In genomic region chr3:107628551-107628950, GRCm38 (mm10) we compare ENCODE assay signal across 33 mouse cellular contexts. TPM values are rescaled to one million over a fixed set of nuclear protein-coding genes. Genes with fewer than 3 reads are reported as not detected.
DNase-seq lines count a peak whose midpoint lies in the region; ATAC-seq lines count a peak whose summit lies in the region.
"Had no signal": no experiment of that assay in that cellular context is flagged by ENCODE, and none has a peak within 500 bp of the region (broad histone marks: within the 10 kb centered on the region; RNA-seq: fewer than 3 reads in every experiment).

No protein-coding gene starts in this region.

- intact Hi-C loops in left cerebral cortex, postnatal 25 days (cut with DNase I): no loop called here
- intact Hi-C loops in left cerebral cortex, postnatal 4 days (cut with DNase I): loop anchor here (10.0 kb wide), 1 partner anchor 46 kb away; no protein-coding TSS in a partner anchor

- H3K27me3 ChIP-seq in forebrain, embryonic 11.5 days (ENCODE audit: control insufficient read depth, insufficient read depth, low read length): no peaks in the 10 kb centered on the region
- no peaks in the 10 kb centered on the region for H3K27me3 ChIP-seq in forebrain, embryonic 12.5 days
- no peaks in the 10 kb centered on the region for H3K27me3 ChIP-seq in hindbrain, embryonic 16.5 days (replicated peaks; ENCODE audit: control insufficient read depth, insufficient read depth, low read length)
- H3K27me3 ChIP-seq: embryonic facial prominence, embryonic 12.5 days; neural tube, embryonic 13.5 days had no signal

- H3K4me2 ChIP-seq in forebrain, embryonic 11.5 days (ENCODE audit: low read depth, low read length, severe bottlenecking): no peak overlapping the region
- no peak overlapping the region for H3K4me2 ChIP-seq in forebrain, embryonic 12.5 days
- H3K4me2 ChIP-seq in hindbrain, embryonic 16.5 days (ENCODE audit: low read length): no peak overlapping the region
- H3K4me2 ChIP-seq: embryonic facial prominence, embryonic 12.5 days; heart, embryonic 11.5 days; neural tube, embryonic 13.5 days had no signal

- peaks cover 14% of the 10 kb centered on the region for H3K36me3 ChIP-seq in forebrain, embryonic 11.5 days (ENCODE audit: control insufficient read depth, insufficient read depth, low read length)
- peaks cover 56% of the 10 kb centered on the region for H3K36me3 ChIP-seq in forebrain, embryonic 12.5 days (replicated peaks)
- peaks cover 37% of the 10 kb centered on the region for H3K36me3 ChIP-seq in hindbrain, embryonic 16.5 days (ENCODE audit: control insufficient read depth, insufficient read depth, low read length)

- H3K4me3 ChIP-seq in forebrain, embryonic 11.5 days (ENCODE audit: low read depth, low read length): no peak overlapping the region
- no peak overlapping the region for H3K4me3 ChIP-seq in forebrain, embryonic 12.5 days (replicated peaks)
- H3K4me3 ChIP-seq in hindbrain, embryonic 16.5 days (ENCODE audit: low read length): no peak overlapping the region
- H3K4me3 ChIP-seq: embryonic facial prominence, embryonic 12.5 days; myocyte; neural tube, embryonic 13.5 days had no signal

- no peak overlapping the region for H3K9ac ChIP-seq in forebrain, embryonic 11.5 days (ENCODE audit: low read length)
- no peak overlapping the region for H3K9ac ChIP-seq in forebrain, embryonic 12.5 days
- H3K9ac ChIP-seq in hindbrain, embryonic 16.5 days (ENCODE audit: low read depth, low read length): no peak overlapping the region
- H3K9ac ChIP-seq: embryonic facial prominence, embryonic 12.5 days; neural tube, embryonic 13.5 days had no signal

- no peak overlapping the region for H3K27ac ChIP-seq in forebrain, embryonic 11.5 days (ENCODE audit: low read depth, low read length)
- no peak overlapping the region for H3K27ac ChIP-seq in forebrain, embryonic 12.5 days
- H3K27ac ChIP-seq in hindbrain, embryonic 16.5 days (ENCODE audit: low read depth, low read length): no peak overlapping the region
- H3K27ac ChIP-seq: embryonic facial prominence, embryonic 12.5 days; kidney, postnatal 0 days; neural tube, embryonic 13.5 days had no signal

- DNase-seq in forebrain, embryonic 11.5 days (ENCODE audit: low spot score): peak; percentile 33
- peak; percentile 27 to 70 for DNase-seq in left cerebral cortex, postnatal 25 days (ENCODE audit: low spot score in 2 of 2)
- no peak for DNase-seq in left cerebral cortex, postnatal 4 days
- DNase-seq in urinary bladder, postnatal 4 days (ENCODE audit: low spot score in 2 of 2): peak; percentile 6 to 25
- no peak for DNase-seq in urinary bladder, postnatal 14 days (ENCODE audit: low spot score)
- DNase-seq in cerebellum, postnatal 36 days: no peak
- DNase-seq: adrenal gland, adult 8-10 months; cerebellum, postnatal 14 days; gastrocnemius, postnatal 25 days; lung, postnatal 4 days; thymus, adult 18-20 months; thymus, postnatal 36 days had no signal

- no peak for ATAC-seq in forebrain, embryonic 11.5 days (replicated peaks; ENCODE audit: low FRiP score)
- no peak for ATAC-seq in forebrain, embryonic 12.5 days (ENCODE audit: low FRiP score)
- ATAC-seq in hindbrain, embryonic 16.5 days: no peak
- ATAC-seq: activated CD4-positive, CD25-positive, alpha-beta regulatory T cell, adult 4 months; forebrain, embryonic 14.5 days; intestine, postnatal 0 days; midbrain, embryonic 16.5 days had no signal

- 94% methylated on average over 2 of the region's 2 CpGs for WGBS in forebrain, embryonic 11.5 days
- WGBS in forebrain, embryonic 12.5 days: 94% methylated on average over 2 of the region's 2 CpGs
- WGBS in hindbrain, embryonic 16.5 days: 95% methylated on average over 2 of the region's 2 CpGs

- no peaks in the 10 kb centered on the region for H3K4me1 ChIP-seq in forebrain, embryonic 11.5 days (replicated peaks; ENCODE audit: control insufficient read depth, insufficient read depth, low read length)
- H3K4me1 ChIP-seq in forebrain, embryonic 12.5 days: peaks cover 26% of the 10 kb centered on the region
- H3K4me1 ChIP-seq in hindbrain, embryonic 16.5 days (ENCODE audit: control insufficient read depth, insufficient read depth, low read depth, low read length): peaks cover 13% of the 10 kb centered on the region

- H3K9me3 ChIP-seq in forebrain, embryonic 11.5 days (ENCODE audit: control insufficient read depth, low read length): no peaks in the 10 kb centered on the region
- no peaks in the 10 kb centered on the region for H3K9me3 ChIP-seq in forebrain, embryonic 12.5 days
- no peaks in the 10 kb centered on the region for H3K9me3 ChIP-seq in hindbrain, embryonic 16.5 days (ENCODE audit: control insufficient read depth, low read length)
- H3K9me3 ChIP-seq: embryonic facial prominence, embryonic 12.5 days; neural tube, embryonic 13.5 days had no signal

RNA-seq across cellular contexts. Expression of gene Gm10961, which starts 2.6 kb away (rescaled TPM):
- polyA plus RNA-seq in forebrain, embryonic 11.5 days (2014; fragmentation: Nextera tagmentation; extraction: Ambion mirVana): not detected in 2 replicates
- not detected in 2 replicates for polyA plus RNA-seq in forebrain, embryonic 12.5 days (2016; fragmentation: Nextera tagmentation; extraction: Ambion mirVana)
- not detected for total RNA-seq in left cerebral cortex, postnatal 25 days (2021)
- total RNA-seq in left cerebral cortex, postnatal 4 days (2021): not detected
- polyA plus RNA-seq in hindbrain, embryonic 16.5 days (2015; fragmentation: Nextera tagmentation; extraction: Ambion mirVana): not detected in 2 replicates
- total RNA-seq: adrenal gland, adult 8-10 months; gastrocnemius, postnatal 25 days; hematopoietic stem cell, adult 5-6 weeks; layer of hippocampus, postnatal 10 days; left cerebral cortex, adult 8-10 months; liver, adult 2 months; megakaryocyte-erythroid progenitor cell, adult 5-6 weeks had no signal
- polyA plus RNA-seq: activated CD4-positive, CD25-positive, alpha-beta regulatory T cell, adult 4 months; embryonic facial prominence, embryonic 12.5 days; forebrain, embryonic 14.5 days; heart, embryonic 11.5 days; heart, postnatal 0 days; intestine, postnatal 0 days; kidney, postnatal 0 days; limb, embryonic 11.5 days; liver, adult 2 months; liver, embryonic 16.5 days; lung, embryonic 16.5 days; midbrain, embryonic 16.5 days; myocyte; neural tube, embryonic 13.5 days; spleen, adult 2 months had no signal

RNA-seq across cellular contexts. Expression of gene Strip1, which starts 2.9 kb away (rescaled TPM):
- polyA plus RNA-seq in forebrain, embryonic 11.5 days (2014; fragmentation: Nextera tagmentation; extraction: Ambion mirVana): 92.2 and 100 TPM in 2 replicates
- polyA plus RNA-seq in forebrain, embryonic 12.5 days (2016; fragmentation: Nextera tagmentation; extraction: Ambion mirVana): 115 and 120 TPM in 2 replicates
- total RNA-seq in left cerebral cortex, postnatal 25 days (2021): 10 to 100 TPM; 58.3 to 63.6 TPM
- 100 to 1,000 TPM; 114 to 120 TPM for total RNA-seq in left cerebral cortex, postnatal 4 days (2021)
- 131 and 139 TPM in 2 replicates for polyA plus RNA-seq in hindbrain, embryonic 16.5 days (2015; fragmentation: Nextera tagmentation; extraction: Ambion mirVana)

RNA-seq across cellular contexts. Expression of gene Alx3, which starts 33.7 kb away (rescaled TPM):
- polyA plus RNA-seq in forebrain, embryonic 11.5 days (2014; fragmentation: Nextera tagmentation; extraction: Ambion mirVana): 14.7 and 16.9 TPM in 2 replicates
- 8.3 and 8.7 TPM in 2 replicates for polyA plus RNA-seq in forebrain, embryonic 12.5 days (2016; fragmentation: Nextera tagmentation; extraction: Ambion mirVana)
- total RNA-seq in left cerebral cortex, postnatal 25 days (2021): under 1 TPM; 0.87 to 0.94 TPM
- total RNA-seq in left cerebral cortex, postnatal 4 days (2021): 1 to 10 TPM; 1.7 to 1.9 TPM
- 0.29 and 0.40 TPM in 2 replicates for polyA plus RNA-seq in hindbrain, embryonic 16.5 days (2015; fragmentation: Nextera tagmentation; extraction: Ambion mirVana)
- total RNA-seq: adrenal gland, adult 8-10 months; gastrocnemius, postnatal 25 days; hematopoietic stem cell, adult 5-6 weeks; liver, adult 2 months; megakaryocyte-erythroid progenitor cell, adult 5-6 weeks had no signal
- polyA plus RNA-seq: activated CD4-positive, CD25-positive, alpha-beta regulatory T cell, adult 4 months; heart, postnatal 0 days; intestine, postnatal 0 days; liver, adult 2 months; myocyte; neural tube, embryonic 13.5 days; spleen, adult 2 months had no signal

Comparison
In these comparisons a context has a peak if more than half of its experiments do, and no peak if none do; other contexts are left out.
1. DNase-seq: peak in forebrain, embryonic 11.5 days (single experiment), left cerebral cortex, postnatal 25 days (2 of 2) and urinary bladder, postnatal 4 days (2 of 2); none in left cerebral cortex, postnatal 4 days (single experiment), urinary bladder, postnatal 14 days (single experiment) and cerebellum, postnatal 36 days (0 of 2).